Mouse (Mus musculus): ENCODE data around the gene Gm49396.

The Gm49396 gene

GRCm38 (mm10) chr7:30588676-30589434, 25.7 kb downstream of the Gm49396 start, which contains the start of gene Kmt2b:
TSS of gene Kmt2b (minus strand) at chr7:30588726.
- DNase-seq: peak; percentile 97 to 99

DNA sequence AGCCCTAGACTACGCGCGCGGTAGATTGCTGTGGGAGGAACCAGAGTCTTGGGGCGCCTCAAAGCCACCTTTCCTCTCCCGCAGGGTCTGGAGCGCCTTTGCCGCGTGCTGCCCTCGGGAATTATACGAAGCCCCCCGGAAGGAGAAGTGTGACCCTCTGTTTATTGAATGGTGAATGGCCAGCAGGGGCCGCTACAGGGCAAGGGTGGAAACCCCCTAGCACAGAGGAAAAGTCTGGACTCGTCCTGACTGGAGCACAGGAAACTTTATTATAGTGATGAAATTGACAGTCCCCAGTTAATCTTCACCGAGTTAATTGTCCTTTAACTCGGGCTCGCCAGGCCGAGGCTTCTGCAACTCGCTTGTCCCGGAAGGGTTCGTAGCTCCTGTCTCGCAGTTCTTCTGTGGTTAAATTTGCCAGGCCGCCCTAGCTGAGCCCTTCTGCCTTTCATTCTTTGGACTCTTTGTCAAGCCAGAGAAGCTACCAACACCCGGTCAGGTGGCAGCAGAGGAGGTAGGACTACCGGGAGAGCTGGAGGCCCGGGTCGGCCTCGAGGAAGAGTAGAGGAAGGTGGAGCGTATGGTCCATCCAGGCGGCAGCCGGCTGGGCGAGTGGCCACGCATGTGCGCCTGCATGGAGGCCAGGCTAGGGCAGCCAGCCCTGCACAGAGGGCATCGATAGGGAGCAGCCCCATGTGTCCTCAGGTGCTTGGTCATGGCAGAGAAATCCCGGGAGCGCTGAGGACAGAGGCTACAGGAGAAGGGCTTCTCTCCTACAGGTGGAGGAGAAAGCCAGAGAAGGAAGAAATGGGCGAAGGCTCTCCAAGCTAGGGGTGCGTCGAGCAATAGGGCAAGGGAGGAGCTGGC, 26.5 kb downstream of the Gm49396 start:
- DNase-seq: peak; percentile 90 to 91

DNA sequence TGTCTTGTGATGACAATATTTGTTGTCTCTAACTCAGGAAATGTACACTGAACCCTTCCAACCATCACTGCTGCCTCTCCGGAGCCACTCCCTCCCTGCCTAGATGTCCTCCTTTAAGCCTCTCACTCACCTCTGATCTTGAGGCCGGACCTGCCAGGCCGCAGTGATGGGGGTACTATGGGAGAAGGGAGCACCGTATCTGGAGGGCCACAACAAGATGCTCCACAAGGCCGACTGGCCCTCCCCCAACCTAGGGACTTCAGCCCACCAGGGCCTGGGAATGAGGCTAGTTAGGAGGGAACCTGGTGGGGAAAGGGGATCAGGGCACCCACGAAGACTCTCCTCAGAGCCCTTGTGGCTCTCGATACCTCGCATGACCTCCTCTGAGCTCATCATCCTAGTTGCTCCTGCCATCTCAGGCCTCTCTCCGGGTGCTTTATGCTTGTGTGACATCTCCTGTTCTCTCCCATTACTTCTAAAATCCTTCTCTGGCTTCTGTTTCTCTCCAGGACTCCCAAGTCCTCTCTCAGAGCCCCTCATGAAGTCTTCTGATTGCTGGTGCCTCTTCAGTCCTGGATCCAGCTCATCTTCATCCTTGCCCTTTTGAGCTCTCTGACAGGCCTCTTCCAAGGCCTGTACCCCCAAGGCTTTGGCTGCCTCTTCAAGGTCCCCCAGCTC, 27.9 kb downstream of the Gm49396 start:
- DNase-seq: no peak

DNA sequence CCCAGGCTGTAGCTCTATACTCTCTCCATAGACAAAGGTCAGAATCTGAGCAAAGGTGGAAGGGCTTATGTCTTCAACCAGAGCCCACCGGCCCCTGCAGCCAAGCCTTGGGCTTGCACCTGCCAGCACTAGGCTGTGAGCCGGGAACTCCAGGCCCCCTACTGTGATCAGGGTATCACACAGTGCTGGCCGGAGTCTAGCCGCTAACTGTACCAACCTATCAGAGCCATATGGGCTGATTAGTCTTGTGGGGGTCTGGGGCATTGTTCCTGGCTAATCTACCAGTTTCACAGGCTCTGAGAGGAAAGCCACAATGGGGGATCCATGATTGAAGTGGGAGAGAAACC, 28.4 kb downstream of the Gm49396 start:
- DNase-seq: no peak

GRCm38 (mm10) chr7:30592772-30593423, 29.8 kb downstream of the Gm49396 start:
- no peak for DNase-seq

DNA sequence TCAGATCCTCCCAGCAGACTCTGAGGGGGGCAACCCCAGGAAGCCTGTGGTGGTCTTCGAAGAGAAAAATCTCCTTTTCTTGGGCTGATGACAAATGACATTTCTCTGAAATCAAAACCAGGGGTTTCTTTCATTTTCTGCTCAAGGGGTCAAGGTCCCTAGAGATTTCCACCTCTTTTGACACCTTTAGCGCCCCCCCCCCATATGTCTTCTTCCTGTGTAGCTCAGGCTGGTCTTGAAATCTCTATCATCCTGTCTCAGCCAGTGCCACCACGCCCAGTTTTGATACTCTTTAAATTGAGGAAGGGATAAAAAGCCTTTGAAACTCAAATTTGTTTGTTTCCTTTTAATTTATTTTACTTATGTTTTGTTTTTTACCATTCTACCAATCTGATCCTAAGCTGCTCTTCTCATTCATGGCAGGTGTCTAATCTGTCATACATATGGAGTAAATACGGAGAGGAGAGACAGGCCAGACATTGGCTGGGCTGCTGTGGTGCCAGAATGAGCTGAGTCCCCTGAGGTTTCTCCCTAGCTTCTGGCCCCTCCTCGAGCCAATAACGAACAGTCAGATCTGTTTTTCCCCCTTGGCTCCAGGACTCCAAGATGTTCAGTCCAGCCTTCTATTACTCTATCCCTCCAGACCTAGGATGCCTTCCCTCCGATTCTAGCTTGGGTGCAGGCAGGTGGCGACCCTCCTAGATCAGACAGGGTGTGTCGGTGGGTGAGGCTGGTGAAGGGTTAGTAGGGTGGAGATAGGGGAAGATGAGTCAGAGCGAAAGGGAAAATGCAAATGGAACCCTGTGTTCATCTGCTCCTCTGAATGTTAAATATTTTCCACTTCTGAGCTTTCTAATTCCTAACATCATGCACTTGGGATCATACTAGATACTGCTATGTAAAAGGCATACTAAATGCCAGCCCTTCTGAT, 30.7 kb downstream of the Gm49396 start:
- no peak for DNase-seq

DNA sequence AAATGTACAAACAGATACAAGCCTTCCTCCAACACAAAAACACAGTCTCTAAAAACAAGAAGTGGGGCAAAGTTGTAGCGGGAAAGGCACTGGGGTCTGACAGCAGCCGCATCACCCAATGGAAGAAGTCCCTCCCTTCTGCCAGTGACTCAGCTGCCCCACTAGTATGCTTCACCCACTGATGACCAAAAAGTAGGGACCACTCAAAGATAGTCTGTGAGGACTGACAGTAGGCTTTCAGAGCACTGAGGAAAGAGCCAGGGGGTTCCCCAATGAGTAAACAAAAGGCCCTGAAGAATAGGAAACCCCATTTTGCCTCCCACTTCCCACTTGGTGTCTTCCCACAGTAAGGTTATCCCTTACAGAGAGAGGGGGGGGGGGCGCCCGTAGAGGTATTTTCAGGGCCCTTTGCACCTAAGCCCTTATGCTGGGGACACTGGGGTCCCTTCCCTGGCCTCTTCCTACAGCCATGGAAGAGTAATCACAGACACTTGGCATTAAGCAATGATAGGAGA, 31.4 kb downstream of the Gm49396 start:
- no peak for DNase-seq

DNA sequence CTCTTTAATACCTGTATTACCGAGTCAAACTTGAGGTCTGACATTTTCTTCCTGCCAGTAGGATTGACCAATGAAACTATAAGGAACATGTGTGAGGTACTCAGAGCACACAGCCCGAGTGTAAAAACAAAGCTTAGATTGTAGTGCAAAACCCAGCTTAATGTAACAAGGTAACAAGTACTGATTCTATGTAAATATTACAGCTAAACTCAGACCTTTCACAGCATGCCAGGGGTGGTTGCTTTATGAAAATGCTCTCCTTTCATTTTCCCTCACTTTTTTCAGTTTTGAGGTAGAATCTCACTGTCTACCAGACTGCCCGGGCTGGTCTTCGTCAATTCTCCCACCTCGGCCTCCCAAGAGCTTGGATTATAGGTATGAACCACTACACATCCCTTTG, 32.9 kb downstream of the Gm49396 start:
- no peak for DNase-seq

DNA sequence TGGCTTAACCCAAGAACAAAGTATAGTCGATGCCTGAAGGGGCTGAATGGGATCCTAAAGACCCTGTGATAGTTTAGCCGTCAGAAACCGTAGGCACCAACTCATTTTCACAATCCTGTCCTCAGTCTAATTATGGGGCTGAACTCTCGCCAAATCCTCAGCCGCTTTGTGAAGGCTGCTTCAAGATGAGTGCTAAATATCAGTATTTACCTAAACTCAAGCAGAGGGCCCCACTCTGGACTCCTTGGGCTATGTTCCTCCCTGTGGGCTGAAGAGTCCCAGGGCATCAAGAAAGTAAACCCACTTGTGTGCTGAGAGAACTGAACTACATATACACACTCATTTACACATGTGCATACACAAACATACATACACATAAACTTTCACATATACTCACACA, 33.7 kb downstream of the Gm49396 start:
- no peak for DNase-seq

- no peak for DNase-seq
Measured at GRCm38 (mm10) chr7:30598786-30599185, 35.6 kb downstream of the Gm49396 start, which contains the start of gene Zbtb32. TSS of gene Zbtb32 (minus strand) at chr7:30598909.

DNA sequence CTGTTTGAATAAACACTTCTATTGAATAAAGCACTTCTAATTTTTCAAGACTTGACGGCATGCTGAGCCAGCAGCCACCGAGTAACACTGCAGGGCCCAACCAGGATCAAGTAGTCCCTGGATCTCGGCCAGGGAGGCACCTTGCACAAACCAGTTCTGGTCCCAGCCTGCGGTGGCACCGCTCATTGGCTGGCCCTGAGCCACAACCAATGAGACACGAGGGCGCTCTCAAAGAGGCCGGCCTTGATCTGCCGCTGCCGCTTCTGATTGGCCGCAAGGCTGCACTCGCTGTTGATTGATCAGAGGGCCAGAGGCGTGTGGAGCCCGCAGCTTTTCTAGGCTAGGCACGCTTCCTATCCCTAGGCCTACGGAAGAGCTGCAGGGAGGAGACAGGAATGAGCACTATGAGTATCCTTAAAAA, 36.8 kb downstream of the Gm49396 start:
- peak; percentile 98 to 99 for DNase-seq

GRCm38 (mm10) chr7:30600651-30601050, 37.5 kb downstream of the Gm49396 start:
- peak; percentile 68 to 82 for DNase-seq

GRCm38 (mm10) chr7:30602583-30602982, 39.4 kb downstream of the Gm49396 start:
- DNase-seq: peak; percentile 66 to 89

DNA sequence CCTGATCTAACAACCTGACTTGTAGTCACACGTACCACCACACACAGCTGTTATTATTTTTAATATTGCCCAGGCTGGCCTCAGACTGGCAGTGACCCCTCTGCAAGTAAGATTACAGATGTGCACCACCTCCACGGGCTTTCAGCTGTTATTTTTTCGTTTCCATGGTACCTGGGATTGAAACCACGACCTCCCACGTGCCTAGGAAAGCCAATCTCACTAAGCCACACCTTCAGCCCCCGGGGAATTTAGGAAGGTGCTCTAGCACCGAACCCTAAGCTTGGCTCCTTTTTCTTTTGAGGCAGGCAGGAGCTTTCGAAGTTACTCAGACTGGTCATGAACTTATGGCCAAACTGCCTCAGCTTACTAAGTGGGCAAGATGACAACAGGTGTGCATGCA, 41.3 kb downstream of the Gm49396 start:
- DNase-seq: no peak

- no peak for DNase-seq
Measured at GRCm38 (mm10) chr7:30604944-30605343, 41.8 kb downstream of the Gm49396 start.

- peak; percentile 76 to 80 for DNase-seq
Measured at GRCm38 (mm10) chr7:30607706-30608309, 44.7 kb downstream of the Gm49396 start.

DNA sequence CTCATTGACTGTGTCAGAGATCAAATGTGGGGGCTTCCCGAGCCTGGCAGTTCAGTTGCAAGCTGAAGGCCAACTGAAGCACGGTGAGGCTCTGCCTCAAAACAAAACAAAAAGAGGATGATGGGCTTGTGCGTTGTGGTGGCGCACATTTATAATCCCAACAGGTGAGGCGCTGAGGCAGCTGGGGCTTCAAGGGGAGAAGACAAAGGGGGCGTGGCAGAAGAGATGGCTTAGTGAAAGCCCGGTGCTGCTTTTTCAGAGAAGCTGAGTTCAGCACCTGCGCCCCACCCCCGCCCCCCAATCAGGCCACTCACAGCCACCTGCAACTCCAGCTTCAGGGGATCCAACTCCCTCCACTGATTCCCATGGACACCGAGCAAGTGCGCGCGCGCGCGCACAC, 45.3 kb downstream of the Gm49396 start:
- no peak for DNase-seq

GRCm38 (mm10) chr7:30610043-30610442, 46.9 kb downstream of the Gm49396 start:
- DNase-seq: peak in 1 of 2 experiments; percentile 42

GRCm38 (mm10) chr7:30612654-30613402, 49.7 kb downstream of the Gm49396 start, which contains the start of gene Upk1a:
TSS of gene Upk1a (minus strand) at chr7:30612847.
- no peak for DNase-seq

DNA sequence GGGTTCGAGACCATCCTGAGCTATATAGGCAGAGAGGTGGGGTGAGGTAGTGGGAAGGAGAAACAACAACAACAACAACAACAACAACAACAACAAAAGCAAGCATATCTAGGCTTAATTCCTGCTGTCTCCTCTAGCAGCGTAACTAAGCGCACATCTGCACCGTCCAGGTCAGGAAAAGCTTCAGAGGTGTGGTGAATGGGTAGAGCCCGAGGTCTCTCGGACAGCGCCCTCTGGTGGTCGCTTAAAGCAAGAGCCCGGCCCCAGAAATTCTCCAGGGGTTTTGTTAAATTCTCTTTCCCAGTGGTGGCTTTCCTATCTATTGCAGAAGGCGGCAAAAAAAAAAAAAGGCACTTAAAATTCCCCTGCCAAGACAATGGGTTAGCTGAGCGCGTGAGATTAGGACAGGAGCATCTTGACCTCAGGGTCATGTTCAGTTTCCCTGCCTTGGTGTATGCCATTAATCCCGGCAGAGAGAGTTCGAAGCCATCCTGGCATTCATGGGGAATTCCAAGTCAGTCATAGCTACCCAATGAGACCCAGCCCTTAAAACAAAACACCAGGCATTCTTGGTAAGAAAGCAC, 50.5 kb downstream of the Gm49396 start:
- peak; percentile 74 to 78 for DNase-seq
